Mouse (Mus musculus) left cerebral cortex, adult 11 months (tissue): ENCODE measurements around the gene Fam241a.

Source experiments
- DNase-seq: peaks from one replicate; pipeline ENCODE4 v3.0.0; 2022; ENCODE audit warnings: low spot score

Fam241a gene

DNA sequence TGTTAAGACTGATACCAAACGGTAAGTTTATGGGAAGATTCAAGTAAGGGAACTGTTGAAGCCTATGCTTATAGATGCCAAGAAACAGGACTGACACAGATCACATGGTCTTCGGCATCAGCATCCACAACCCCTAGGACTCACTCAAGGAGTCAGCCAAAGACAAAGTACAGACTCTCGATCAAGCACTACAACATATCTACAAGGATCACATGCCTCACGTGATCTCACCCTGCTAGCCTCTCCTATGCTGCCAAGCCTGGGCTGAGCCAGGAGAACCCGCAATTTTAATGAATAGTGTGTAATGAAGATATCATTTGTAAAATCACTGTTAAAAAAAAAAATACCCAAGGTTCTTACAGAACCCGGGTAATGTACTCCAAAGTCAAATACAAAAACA is 60.5 kb downstream of the Fam241a start:
- DNase-seq: no peak

DNA sequence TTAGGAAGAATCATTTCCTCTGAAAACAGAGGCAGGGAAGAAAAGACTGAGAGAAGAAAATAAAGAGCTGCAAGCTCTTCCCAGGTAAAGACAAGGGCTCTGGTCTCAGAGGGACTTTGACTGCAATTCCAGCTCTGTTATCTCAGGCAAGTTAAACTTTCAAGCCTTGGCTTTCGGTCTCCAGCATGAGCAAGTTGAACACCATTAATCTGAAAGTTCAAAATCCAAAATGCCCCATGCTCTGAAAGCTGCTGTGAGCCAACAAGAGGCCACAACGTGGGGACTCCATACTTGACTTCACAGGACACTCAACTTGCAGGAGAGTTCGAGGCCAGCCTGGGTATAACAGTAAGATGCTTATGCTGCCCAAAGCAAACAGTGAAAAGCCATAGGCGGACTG is 62.1 kb downstream of the Fam241a start:
- no peak for DNase-seq

DNA sequence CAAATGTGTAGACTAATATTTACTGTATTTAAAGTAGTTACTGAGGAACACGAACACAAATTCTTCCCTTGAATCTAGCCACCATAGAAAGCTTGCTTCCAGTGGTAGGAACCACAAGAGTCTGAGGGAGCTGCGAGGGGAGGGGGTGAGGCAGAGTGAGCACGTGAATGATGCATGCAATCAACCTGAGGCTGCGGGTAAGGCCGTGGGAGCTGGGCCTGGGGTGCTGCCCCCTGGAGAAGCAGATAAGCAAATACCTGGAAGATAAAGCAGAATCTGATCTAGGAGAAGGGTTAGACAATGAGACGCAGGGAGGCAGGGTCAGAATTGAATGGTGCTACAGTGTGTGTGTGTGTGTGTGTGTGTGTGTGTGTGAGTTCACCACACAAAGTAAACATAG is 65.0 kb downstream of the Fam241a start:
- DNase-seq: no peak

DNA sequence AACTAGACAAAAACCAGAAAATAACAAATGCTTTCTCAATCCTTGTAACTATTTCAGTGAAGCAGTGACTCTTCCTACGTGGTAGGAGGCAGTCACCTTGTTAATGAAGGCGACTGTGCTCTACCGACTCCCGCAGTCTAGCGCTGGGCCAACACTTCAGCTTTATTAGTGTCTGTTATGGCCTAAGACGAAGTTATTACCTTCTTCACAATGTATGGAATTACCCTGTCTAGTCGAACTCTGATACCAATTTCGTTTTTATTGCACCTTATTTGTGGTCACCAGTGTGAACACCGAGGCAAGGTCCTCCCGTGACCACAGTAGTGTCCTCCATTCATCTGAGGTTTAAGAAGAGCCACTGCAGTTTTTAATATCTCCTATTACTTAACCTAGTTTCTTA is 65.9 kb downstream of the Fam241a start:
- no peak for DNase-seq

DNA sequence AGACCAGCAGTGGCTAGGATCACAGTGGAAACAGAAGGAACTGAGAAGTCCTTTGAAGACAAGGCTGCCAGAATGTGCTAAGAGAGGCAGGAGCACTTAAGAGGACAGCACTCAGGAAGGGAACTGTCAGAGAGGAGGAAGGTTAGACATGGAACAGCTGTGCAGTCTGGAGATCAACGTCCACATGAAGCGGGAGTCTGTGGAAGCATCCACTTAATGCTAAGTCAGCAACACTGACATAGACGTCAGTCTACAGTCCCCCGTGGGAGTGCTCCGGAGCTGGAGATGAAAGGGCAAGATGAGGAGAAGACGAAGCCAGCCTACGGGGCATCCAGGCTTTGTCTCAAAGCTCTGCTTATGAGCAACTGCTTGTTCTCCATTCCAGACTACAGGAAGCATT is 69.0 kb downstream of the Fam241a start:
- DNase-seq: no peak

DNA sequence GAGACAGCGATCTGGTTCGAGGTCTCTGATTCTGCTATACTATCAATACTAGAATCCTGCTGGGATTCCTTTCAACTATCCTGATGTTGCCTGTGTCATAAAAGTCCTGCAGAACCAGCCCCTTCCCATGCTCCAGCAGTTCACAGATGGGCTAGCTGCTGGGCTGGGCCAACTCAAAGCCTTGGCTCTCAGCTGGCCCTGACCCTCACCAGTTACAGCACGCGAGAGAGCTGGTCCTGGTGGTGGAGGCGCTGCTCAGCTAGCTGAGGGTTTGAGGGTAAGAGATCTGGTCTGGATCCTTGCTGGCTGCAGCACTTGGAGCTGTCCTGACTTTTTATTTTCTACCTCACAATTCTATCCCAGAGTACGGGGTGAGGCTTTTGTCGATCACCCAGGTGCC is 69.6 kb downstream of the Fam241a start:
- DNase-seq: no peak

DNA sequence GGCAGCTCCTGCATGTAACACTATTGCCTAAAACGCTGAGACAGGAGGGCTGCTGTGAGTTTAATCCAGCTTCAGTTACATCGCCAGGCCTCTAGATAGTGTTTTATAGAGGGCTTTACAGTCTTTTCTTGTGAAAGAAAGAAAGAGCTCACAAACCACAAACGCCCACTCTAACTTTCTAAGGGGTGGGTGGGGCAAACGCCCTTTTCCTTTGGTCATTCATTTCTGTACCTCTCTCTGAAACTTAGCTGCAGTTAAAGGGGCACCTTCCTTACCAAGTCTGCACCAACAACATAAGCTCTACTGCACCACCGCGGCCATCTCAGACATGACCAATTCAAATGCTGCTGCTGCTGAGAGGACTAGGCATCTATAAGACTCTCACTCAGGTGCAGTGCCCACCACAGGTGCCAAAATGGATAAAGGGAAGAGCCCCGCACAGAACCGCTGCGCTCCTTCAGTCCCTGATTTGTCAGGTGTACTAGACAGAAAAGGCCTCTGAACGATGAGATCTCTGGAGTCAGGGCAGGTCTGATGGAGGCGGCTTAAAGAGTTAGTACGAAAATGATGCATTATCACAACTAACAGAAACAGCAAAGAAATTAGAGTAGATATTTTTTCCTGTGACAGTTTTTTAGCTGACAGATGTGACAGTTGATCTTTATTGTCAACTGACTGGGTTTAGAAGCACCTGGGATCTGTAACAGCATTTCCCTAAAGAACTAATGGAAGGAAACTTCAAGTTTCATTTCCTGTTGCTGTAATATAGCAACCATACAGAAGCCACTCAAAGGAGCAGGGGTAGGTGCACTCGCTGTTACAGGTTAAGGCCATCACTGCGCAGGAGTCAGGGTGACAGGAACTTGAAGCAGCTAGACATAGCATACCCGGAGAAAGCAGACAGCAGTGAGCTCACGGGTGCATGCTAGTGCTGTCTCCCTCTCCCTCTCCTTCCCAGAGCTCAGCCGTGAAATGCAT is 71.9 kb downstream of the Fam241a start:
- DNase-seq: no peak

DNA sequence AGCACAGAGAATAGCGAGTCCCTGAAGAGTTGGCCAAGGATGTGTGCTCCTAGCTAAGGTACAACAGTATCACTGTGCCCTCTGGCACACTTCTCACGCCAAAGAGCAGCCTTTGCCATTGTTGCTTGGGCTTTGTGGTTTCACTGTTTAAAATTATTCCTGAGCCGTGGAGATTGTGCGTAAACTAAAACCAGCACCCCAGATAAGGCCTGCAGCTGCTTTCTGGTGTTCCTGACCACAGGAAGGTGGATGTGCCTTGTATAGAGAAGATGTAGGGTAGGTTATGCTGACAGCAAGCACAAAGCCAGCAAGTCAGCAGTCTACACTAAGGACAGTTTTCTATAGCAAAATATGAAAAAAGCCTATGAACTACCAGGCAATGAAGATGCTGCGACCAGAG is 74.9 kb downstream of the Fam241a start:
- DNase-seq: no peak

DNA sequence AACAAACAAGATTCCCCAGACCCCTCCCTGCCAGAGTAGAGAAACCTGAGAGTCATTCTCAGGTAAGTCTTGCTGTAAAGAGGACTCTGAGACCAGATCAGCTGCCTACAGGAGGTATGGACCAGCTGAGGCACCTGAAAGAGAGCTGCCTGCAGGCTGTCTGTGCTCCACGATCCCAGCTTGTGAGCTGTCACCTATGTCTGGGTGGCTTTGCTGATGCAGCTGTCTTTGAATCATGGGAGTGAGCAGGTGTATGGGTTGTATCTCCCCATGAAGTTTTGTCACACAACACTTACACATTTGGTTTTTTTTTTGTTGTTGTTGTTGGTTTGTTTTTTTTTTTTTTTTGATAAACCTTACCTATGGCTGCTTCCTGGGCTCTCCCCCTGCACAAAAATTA is 75.7 kb downstream of the Fam241a start:
- no peak for DNase-seq
